Mouse (Mus musculus) stomach, embryonic 16.5 days (tissue): ENCODE results near the gene Mars. TPM values are rescaled to one million over a fixed set of nuclear protein-coding genes. Genes with fewer than 3 reads are reported as not detected.

Experiments used
- ATAC-seq: fragments of 200-750 bp; cut with Nextera tagmentation; 2 replicates; pipeline ENCODE4 v1.8.0; 2017; ENCODE audit warnings: moderate number of reproducible peaks, moderate TSS enrichment; ENCODE audit not compliant: insufficient read depth, low FRiP score
- H3K27ac ChIP-seq: fragments of 300-500 bp; sonication (generic); 2 replicates; pipeline ENCODE4 v1.5.1; 2014; ENCODE audit warnings: low read length
- H3K27me3 ChIP-seq: fragments of 300-500 bp; sonication (generic); 2 replicates; pipeline ENCODE4 v1.6.1; 2014; ENCODE audit warnings: low read length, control low read depth, mixed read lengths; ENCODE audit not compliant: control insufficient read depth, insufficient read depth
- H3K36me3 ChIP-seq: fragments of 300-500 bp; sonication (generic); 2 replicates; pipeline ENCODE4 v1.6.1; 2014; ENCODE audit warnings: low read length; ENCODE audit not compliant: control insufficient read depth, insufficient read depth
- H3K4me1 ChIP-seq: fragments of 300-500 bp; sonication (generic); 2 replicates; pipeline ENCODE4 v1.6.1; 2014; ENCODE audit warnings: low read length, control low read depth, mixed read lengths; ENCODE audit not compliant: control insufficient read depth, insufficient read depth
- H3K4me2 ChIP-seq: fragments of 300-500 bp; sonication (generic); 2 replicates; pipeline ENCODE4 v1.6.1; 2014; ENCODE audit warnings: low read depth, low read length, mixed read lengths
- H3K4me3 ChIP-seq: fragments of 300-500 bp; sonication (generic); replicated peaks from 2 replicates; pipeline ENCODE4 v1.5.1; 2014; ENCODE audit warnings: mild to moderate bottlenecking, low read length
- H3K9ac ChIP-seq: fragments of 300-500 bp; sonication (generic); 2 replicates; pipeline ENCODE4 v1.6.1; 2014; ENCODE audit warnings: low read length
- H3K9me3 ChIP-seq: fragments of 300-500 bp; sonication (generic); replicated peaks from 2 replicates; pipeline ENCODE4 v1.6.1; 2016; ENCODE audit warnings: low read length, control low read depth; ENCODE audit not compliant: control insufficient read depth
- WGBS: fragments of 180-500 bp; shearing (Covaris S2); extraction: QIAGEN DNeasy Blood & Tissue Kit; methylation state at CpG from one replicate; pipeline ENCODE4 v1.1.7; 2014; 5-methylcytosine and 5-hydroxymethylcytosine counted together
- polyA plus RNA-seq: library from polyadenylated mRNA; unstranded; fragments of >200 nt; fragmentation: Nextera tagmentation; extraction: Ambion mirVana; gene quantifications from 2 replicates; pipeline ENCODE4 v1.2.1, GENCODE M21; 2015

Gene Mars
- polyA plus RNA-seq, 1 experiment from 2014 or later, result 104 TPM

- H3K9ac ChIP-seq, result peak overlapping the region; percentile 66
- H3K36me3 ChIP-seq, result no peaks in the 10 kb centered on the region
- ATAC-seq, result peak; percentile 64
- peak overlapping the region; percentile 73 for H3K4me2 ChIP-seq
- H3K4me1 ChIP-seq, result peaks cover 7% of the 10 kb centered on the region
- H3K27me3 ChIP-seq, result no peaks in the 10 kb centered on the region
- peak overlapping the region; percentile 57 for H3K4me3 ChIP-seq
- under 1% methylated on average over 41 of the region's 42 CpGs for WGBS
- no peaks in the 10 kb centered on the region for H3K9me3 ChIP-seq
- peak overlapping the region; percentile 89 for H3K27ac ChIP-seq
Measured at GRCm38 (mm10) chr10:127339683-127340576, 28.3 kb upstream of the Mars start.

DNA sequence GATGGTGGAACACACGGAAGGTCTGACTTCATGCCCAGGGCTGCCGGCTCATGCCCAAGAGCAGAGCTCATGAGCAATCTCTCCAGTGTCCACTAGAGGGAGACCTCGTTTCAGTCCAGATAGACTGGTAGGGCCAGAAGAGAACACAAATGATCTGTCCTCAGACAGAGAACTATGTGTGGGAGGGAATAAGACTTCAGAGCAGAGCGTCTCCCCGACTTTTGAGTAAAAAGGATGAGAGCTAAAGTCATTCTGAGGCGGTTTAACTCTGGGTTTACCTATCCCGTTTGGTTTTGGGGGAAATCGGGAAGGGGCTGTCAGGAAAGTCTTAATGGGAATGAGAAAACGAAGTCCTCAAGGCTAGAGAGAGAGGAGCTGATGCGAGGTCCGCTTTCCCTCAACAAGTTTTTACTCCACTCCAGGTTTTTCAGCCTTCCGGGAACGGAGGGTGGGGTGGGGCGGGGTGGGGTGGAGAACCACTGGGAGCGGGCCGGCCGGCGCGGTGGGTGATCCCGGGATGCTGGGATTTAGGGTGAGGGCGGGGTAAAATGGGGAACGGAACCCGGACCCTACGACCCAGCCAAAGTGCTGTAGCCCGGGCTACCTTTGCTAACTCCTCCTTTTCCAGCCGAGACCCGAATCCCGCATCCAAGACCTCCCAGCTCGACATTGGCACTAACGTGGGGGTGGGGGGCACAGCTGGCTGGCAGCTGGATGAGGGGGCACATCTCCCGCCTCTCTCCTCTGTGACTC lies 27.5 kb upstream of the Mars start:
- no peaks in the 10 kb centered on the region for H3K27me3 ChIP-seq
- H3K4me1 ChIP-seq, result peaks cover 7% of the 10 kb centered on the region
- H3K4me2 ChIP-seq, result peak overlapping the region; percentile 73
- H3K36me3 ChIP-seq, result no peaks in the 10 kb centered on the region
- no peaks in the 10 kb centered on the region for H3K9me3 ChIP-seq
- WGBS, result under 1% methylated on average over 30 of the region's 31 CpGs
- ATAC-seq, result peak; percentile 73
- peak overlapping the region; percentile 57 for H3K4me3 ChIP-seq
- peak overlapping the region; percentile 89 for H3K27ac ChIP-seq
- peak overlapping the region; percentile 66 for H3K9ac ChIP-seq

- ATAC-seq, result no peak
- H3K4me2 ChIP-seq, result no peak overlapping the region
- WGBS, result 79% methylated on average over 6 of the region's 6 CpGs
Measured at GRCm38 (mm10) chr10:127337536-127338099, 26.0 kb upstream of the Mars start.

GRCm38 (mm10) chr10:127336952-127337351 lies 25.4 kb upstream of the Mars start:
- WGBS, result 61% methylated on average over 5 of the region's 5 CpGs
- Histone ChIP-seq H3K9ac (no peak overlapping the region), H3K27me3 (no peaks in the 10 kb centered on the region), H3K4me2 (no peak overlapping the region), H3K4me1 (peaks cover 7% of the 10 kb centered on the region), H3K4me3 (no peak overlapping the region), H3K9me3 (no peaks in the 10 kb centered on the region), H3K27ac (no peak overlapping the region), H3K36me3 (0 out of 2 replicates have a peak, but pooled peaks cover 3% of the 10 kb centered on the region)
- no peak for ATAC-seq

More at GRCm38 (mm10) chr10:127337536-127338099, 26.0 kb upstream of the Mars start:
- Histone ChIP-seq H3K9ac (no peak overlapping the region; the same call in 1 of the 2 replicates), H3K27me3 (no peaks in the 10 kb centered on the region), H3K36me3 (0 out of 2 replicates have a peak, but pooled peaks cover 3% of the 10 kb centered on the region), H3K9me3 (no peaks in the 10 kb centered on the region), H3K27ac (no peak overlapping the region), H3K4me3 (no peak overlapping the region), H3K4me1 (peaks cover 7% of the 10 kb centered on the region)

DNA sequence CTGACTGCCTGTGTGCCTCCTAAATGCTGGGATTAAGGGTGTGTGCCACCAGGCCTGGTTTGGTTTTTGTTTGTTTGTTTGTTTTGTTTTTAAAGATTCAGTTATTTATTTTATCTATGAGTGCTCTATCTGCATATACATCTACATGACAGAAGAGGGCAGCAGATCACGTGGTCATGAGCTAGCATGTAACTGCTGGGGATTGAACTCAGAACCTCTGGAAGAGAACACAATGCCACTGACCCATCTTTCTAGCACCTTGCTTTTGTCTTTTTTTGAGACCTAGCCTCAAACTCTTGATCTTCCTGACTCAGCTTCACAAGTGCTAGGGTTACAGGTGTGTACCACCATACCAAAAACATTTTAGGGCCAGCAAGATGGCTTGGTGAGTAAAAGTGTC lies 23.7 kb upstream of the Mars start:
- Histone ChIP-seq H3K9me3 (no peaks in the 10 kb centered on the region), H3K9ac (no peak overlapping the region), H3K36me3 (0 out of 2 replicates have a peak, but pooled peaks cover 3% of the 10 kb centered on the region), H3K4me1 (no peaks in the 10 kb centered on the region), H3K4me3 (no peak overlapping the region), H3K27me3 (no peaks in the 10 kb centered on the region), H3K4me2 (no peak overlapping the region), H3K27ac (no peak overlapping the region)
- no peak for ATAC-seq
- WGBS, result 67% methylated on average over 1 of the region's 1 CpGs

DNA sequence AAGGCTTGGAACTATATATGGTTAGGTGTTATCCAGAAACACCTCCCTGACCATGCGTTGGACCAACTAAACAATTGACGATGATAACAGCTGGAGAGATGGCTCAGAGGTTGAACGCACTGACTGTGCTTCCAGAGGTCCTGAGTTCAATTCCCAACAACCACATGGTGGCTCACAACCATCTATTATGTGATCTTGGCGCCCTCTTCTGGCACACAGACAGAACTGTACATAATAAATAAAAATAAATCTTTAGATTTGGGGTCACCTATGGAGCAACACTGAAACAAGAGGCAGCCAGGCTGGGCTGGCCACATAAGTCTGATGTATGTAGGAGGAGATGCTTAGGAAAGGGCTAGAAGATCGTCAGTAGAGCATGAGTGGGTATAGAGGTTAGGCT lies 21.6 kb upstream of the Mars start:
- H3K36me3 ChIP-seq, result 0 out of 2 replicates have a peak, but pooled peaks cover 3% of the 10 kb centered on the region
- H3K4me1 ChIP-seq, result no peaks in the 10 kb centered on the region
- H3K27me3 ChIP-seq, result peaks cover 3% of the 10 kb centered on the region; the same call in 1 of the 2 replicates
- H3K4me2 ChIP-seq, result no peak overlapping the region
- no peak overlapping the region for H3K4me3 ChIP-seq
- no peak for ATAC-seq
- H3K27ac ChIP-seq, result no peak overlapping the region
- no peaks in the 10 kb centered on the region for H3K9me3 ChIP-seq
- WGBS, result 68% methylated on average over 5 of the region's 5 CpGs
- no peak overlapping the region for H3K9ac ChIP-seq

- Histone ChIP-seq H3K4me2 (no peak overlapping the region), H3K9me3 (no peaks in the 10 kb centered on the region; the same call in 1 of the 2 replicates), H3K9ac (no peak overlapping the region), H3K27ac (no peak overlapping the region), H3K4me3 (no peak overlapping the region), H3K36me3 (0 out of 2 replicates have a peak, but pooled peaks cover 3% of the 10 kb centered on the region), H3K4me1 (no peaks in the 10 kb centered on the region), H3K27me3 (peaks cover 10% of the 10 kb centered on the region)
- 52% methylated on average over 31 of the region's 31 CpGs for WGBS
- ATAC-seq, result no peak
Measured at GRCm38 (mm10) chr10:127332211-127332874, 20.8 kb upstream of the Mars start.

DNA sequence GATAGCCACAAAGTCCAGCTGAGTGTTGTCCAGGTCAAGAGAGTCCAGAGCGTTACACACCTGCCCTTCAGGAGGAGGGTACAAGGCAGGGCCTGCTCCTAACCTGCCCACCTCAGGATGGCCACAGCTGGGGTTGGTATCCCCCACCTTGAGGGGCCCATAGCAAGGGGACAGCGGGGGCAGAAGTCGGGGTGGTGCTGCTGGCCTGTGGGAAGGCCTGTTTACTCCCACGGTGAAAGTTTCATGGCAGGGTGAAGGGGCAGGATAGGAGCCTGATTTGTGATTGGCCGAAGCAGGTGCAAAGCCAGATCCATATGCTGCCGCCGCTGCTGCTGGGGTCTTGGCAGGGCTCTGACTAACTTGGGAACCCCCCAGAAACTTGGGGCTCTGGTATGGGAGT lies 18.6 kb upstream of the Mars start:
- no peak for ATAC-seq
- 75% methylated on average over 7 of the region's 7 CpGs for WGBS
- 0 out of 2 replicates have a peak, but pooled peaks cover 3% of the 10 kb centered on the region for H3K36me3 ChIP-seq

More for the DNA sequence above, 18.6 kb upstream of the Mars start:
- Histone ChIP-seq H3K9ac (no peak overlapping the region), H3K27me3 (peaks cover 23% of the 10 kb centered on the region), H3K4me1 (peaks cover 11% of the 10 kb centered on the region), H3K4me2 (no peak overlapping the region), H3K4me3 (no peak overlapping the region), H3K9me3 (no peaks in the 10 kb centered on the region; the same call in 1 of the 2 replicates), H3K27ac (no peak overlapping the region)
